Mouse (Mus musculus) MEL (cell line): Measurements from ENCODE around the gene Nup210l. TPM values are rescaled to one million over a fixed set of nuclear protein-coding genes. Genes with fewer than 3 reads are reported as not detected.

ENCODE experiments used
- DNase-seq: peaks from one replicate; pipeline ENCODE4 v3.0.0; 2011; ENCODE audit warnings: low read depth, low spot score
- H3K27ac ChIP-seq: 2 replicates; pipeline ENCODE4 v1.5.1; 2012; ENCODE audit warnings: low read depth, mild to moderate bottlenecking, control low read depth, low read length, moderate library complexity; ENCODE audit not compliant: control insufficient read depth
- H3K27me3 ChIP-seq, 2 experiments: fragments of 150-350 bp in 1 of 2; sonication (generic) in 1 of 2; 2 replicates each; pipeline ENCODE4 v1.6.1; 2012; ENCODE audit warnings: low read length in 2 of 2, mild to moderate bottlenecking in 2 of 2, improper control_type of control experiment in 1 of 2, moderate library complexity in 1 of 2; ENCODE audit not compliant: insufficient read depth in 2 of 2, control insufficient read depth in 1 of 2
- H3K36me3 ChIP-seq, 2 experiments: 2 replicates each; pipeline ENCODE4 v1.6.1; 2012 to 2014; ENCODE audit warnings: low read length in 2 of 2, improper control_type of control experiment in 1 of 2, inconsistent platforms in 1 of 2, mild to moderate bottlenecking in 1 of 2; ENCODE audit not compliant: insufficient read depth in 2 of 2, control insufficient read depth in 1 of 2
- H3K4me1 ChIP-seq, 2 experiments: fragments of 150-350 bp in 1 of 2; sonication (generic) in 1 of 2; 2 replicates each; pipeline ENCODE4 v1.6.1; 2012; ENCODE audit warnings: low read length in 2 of 2, improper control_type of control experiment in 1 of 2, mild to moderate bottlenecking in 1 of 2; ENCODE audit not compliant: insufficient read depth in 2 of 2, control insufficient read depth in 1 of 2
- H3K4me3 ChIP-seq, 2 experiments: fragments of 150-350 bp in 1 of 2; sonication (generic) in 1 of 2; 2 replicates each; pipeline ENCODE4 v1.5.1; 2012; ENCODE audit warnings: low read depth in 2 of 2, low read length in 2 of 2, mild to moderate bottlenecking in 2 of 2, moderate library complexity in 2 of 2, control low read depth in 1 of 2, improper control_type of control experiment in 1 of 2; ENCODE audit not compliant: control insufficient read depth in 1 of 2, insufficient read depth in 1 of 2
- H3K79me2 ChIP-seq: 2 replicates; pipeline ENCODE4 v1.6.1; 2012; ENCODE audit warnings: mild to moderate bottlenecking, low read length, moderate library complexity; ENCODE audit not compliant: control insufficient read depth, poor library complexity, insufficient read depth
- H3K9ac ChIP-seq: 2 replicates; pipeline ENCODE4 v1.6.1; 2012; ENCODE audit warnings: low read depth, mild to moderate bottlenecking, control low read depth, low read length, moderate library complexity; ENCODE audit not compliant: control insufficient read depth, poor library complexity, severe bottlenecking
- H3K9me3 ChIP-seq: fragments of 150-350 bp; sonication (generic); replicated peaks from 2 replicates; pipeline ENCODE4 v1.6.1; 2012; ENCODE audit warnings: mild to moderate bottlenecking, low read length, improper control_type of control experiment, moderate library complexity; ENCODE audit not compliant: insufficient read depth
- CHD2 ChIP-seq: IDR thresholded peaks from 2 replicates; pipeline ENCODE4 v1.6.1; 2011; ENCODE audit warnings: low read length, improper control_type of control experiment
- CTCF ChIP-seq, 3 experiments: IDR thresholded peaks in 2 of 3; conservative IDR thresholded peaks in 1 of 3; 2 replicates each; pipeline ENCODE4 v1.5.1; 2011 to 2012; ENCODE audit warnings: low read length in 3 of 3, low read depth in 2 of 3, mild to moderate bottlenecking in 2 of 3, improper control_type of control experiment in 1 of 3, inconsistent platforms in 1 of 3, mixed read lengths in 1 of 3, moderate library complexity in 1 of 3; ENCODE audit not compliant: control insufficient read depth in 1 of 3, insufficient read depth in 1 of 3, poor library complexity in 1 of 3, severe bottlenecking in 1 of 3
- ELF1 ChIP-seq: IDR thresholded peaks from 2 replicates; pipeline ENCODE4 v1.6.1; 2014; ENCODE audit warnings: low read depth, mild to moderate bottlenecking, inconsistent platforms, low read length, improper control_type of control experiment, moderate library complexity
- EP300 ChIP-seq, 2 experiments: IDR thresholded peaks; 2 replicates each; pipeline ENCODE4 v1.6.1; 2011; ENCODE audit warnings: improper control_type of control experiment in 2 of 2, low read length in 2 of 2, low read depth in 1 of 2, mild to moderate bottlenecking in 1 of 2
- GATA1 ChIP-seq: IDR thresholded peaks from 2 replicates; pipeline ENCODE4 v1.6.1; 2011; ENCODE audit warnings: low read depth, low read length, improper control_type of control experiment
- JUND ChIP-seq: IDR thresholded peaks from 2 replicates; pipeline ENCODE4 v1.6.1; 2011; ENCODE audit warnings: low read depth, mild to moderate bottlenecking, improper control_type of control experiment, low read length
- KAT2A ChIP-seq: conservative IDR thresholded peaks from 2 replicates; pipeline ENCODE4 v1.6.1; 2012; ENCODE audit warnings: low read depth, low read length, improper control_type of control experiment, inconsistent platforms
- MAX ChIP-seq: IDR thresholded peaks from 2 replicates; pipeline ENCODE4 v1.6.1; 2011; ENCODE audit warnings: low read length, improper control_type of control experiment
- MAZ ChIP-seq: IDR thresholded peaks from 2 replicates; pipeline ENCODE4 v1.6.1; 2012; ENCODE audit warnings: low read depth, mild to moderate bottlenecking, inconsistent platforms, low read length, improper control_type of control experiment
- MEF2A ChIP-seq: IDR thresholded peaks from 2 replicates; pipeline ENCODE4 v1.6.1; 2014; ENCODE audit warnings: low read depth, mild to moderate bottlenecking, inconsistent platforms, low read length, improper control_type of control experiment; ENCODE audit not compliant: poor library complexity, insufficient replicate concordance, severe bottlenecking; ENCODE audit errors: extremely low read depth
- MYB ChIP-seq: IDR thresholded peaks from 2 replicates; pipeline ENCODE4 v1.6.1; 2011; ENCODE audit warnings: mild to moderate bottlenecking, low read depth, low read length, improper control_type of control experiment
- MYC ChIP-seq: IDR thresholded peaks from 2 replicates; pipeline ENCODE4 v1.6.1; 2011; ENCODE audit warnings: low read depth, mild to moderate bottlenecking, low read length, improper control_type of control experiment, moderate library complexity
- NELFE ChIP-seq: IDR thresholded peaks from 2 replicates; pipeline ENCODE4 v1.6.1; 2011; ENCODE audit warnings: low read depth, low read length, improper control_type of control experiment
- POLR2A ChIP-seq, 2 experiments: IDR thresholded peaks; 2 replicates each; pipeline ENCODE4 v1.6.1; 2011 to 2012; ENCODE audit warnings: low read length in 2 of 2, mild to moderate bottlenecking in 2 of 2, control low read depth in 1 of 2, improper control_type of control experiment in 1 of 2, low read depth in 1 of 2, moderate library complexity in 1 of 2; ENCODE audit not compliant: control insufficient read depth in 1 of 2, insufficient read depth in 1 of 2, poor library complexity in 1 of 2
- POLR2AphosphoS5 ChIP-seq: IDR thresholded peaks from 2 replicates; pipeline ENCODE4 v1.6.1; 2012; ENCODE audit warnings: low read depth, borderline replicate concordance, mild to moderate bottlenecking, inconsistent platforms, low read length, moderate library complexity, mixed read lengths
- RAD21 ChIP-seq: IDR thresholded peaks from 2 replicates; pipeline ENCODE4 v1.6.1; 2011; ENCODE audit warnings: mild to moderate bottlenecking, low read depth, low read length, improper control_type of control experiment
- SMC3 ChIP-seq: IDR thresholded peaks from 2 replicates; pipeline ENCODE4 v1.6.1; 2011; ENCODE audit warnings: low read depth, low read length, improper control_type of control experiment
- UBTF ChIP-seq: IDR thresholded peaks from 2 replicates; pipeline ENCODE4 v1.6.1; 2012; ENCODE audit warnings: low read depth, mild to moderate bottlenecking, inconsistent platforms, low read length, improper control_type of control experiment, moderate library complexity, borderline replicate concordance; ENCODE audit not compliant: insufficient read depth
- USF2 ChIP-seq, 2 experiments: IDR thresholded peaks; 2 replicates each; pipeline ENCODE4 v1.6.1; 2011 to 2012; ENCODE audit warnings: improper control_type of control experiment in 2 of 2, low read length in 2 of 2, borderline replicate concordance in 1 of 2, inconsistent platforms in 1 of 2, low read depth in 1 of 2, mild to moderate bottlenecking in 1 of 2; ENCODE audit not compliant: insufficient read depth in 1 of 2
- ZC3H11A ChIP-seq: IDR thresholded peaks from 2 replicates; pipeline ENCODE4 v1.6.1; 2012; ENCODE audit warnings: low read depth, mild to moderate bottlenecking, inconsistent platforms, low read length, improper control_type of control experiment
- ZKSCAN1 ChIP-seq: IDR thresholded peaks from 2 replicates; pipeline ENCODE4 v1.6.1; 2012; ENCODE audit warnings: low read depth, mild to moderate bottlenecking, inconsistent platforms, low read length, improper control_type of control experiment, moderate library complexity
- ZMIZ1 ChIP-seq: IDR thresholded peaks from 2 replicates; pipeline ENCODE4 v1.6.1; 2012; ENCODE audit warnings: low read depth, mild to moderate bottlenecking, inconsistent platforms, low read length, improper control_type of control experiment, moderate library complexity
- ZNF384 ChIP-seq: IDR thresholded peaks from 2 replicates; pipeline ENCODE4 v1.6.1; 2012; ENCODE audit warnings: low read depth, mild to moderate bottlenecking, inconsistent platforms, low read length, improper control_type of control experiment
- polyA plus RNA-seq, 2 experiments: library from polyadenylated mRNA; stranded (reverse) in 1 of 2; unstranded in 1 of 2; fragments of >175 nt in 1 of 2; fragments of >200 nt in 1 of 2; gene quantifications; 2 replicates each; pipeline versions ENCODE4 v1.2.1 to v1.2.4; 2012; ENCODE audit warnings: low replicate concordance in 2 of 2, low read depth in 1 of 2; ENCODE audit not compliant: insufficient read length in 2 of 2, insufficient read depth in 1 of 2, missing spikeins in 1 of 2
- total RNA-seq: library from RNA; depleted of rRNA; stranded (reverse); fragments of 300-350 nt; gene quantifications from 2 replicates; pipeline ENCODE4 v1.2.3, GENCODE M21; 2012

Gene Nup210l
- total and polyA plus RNA-seq, 3 experiments: 0.54 to 0.65 TPM; not detected in 1

DNA sequence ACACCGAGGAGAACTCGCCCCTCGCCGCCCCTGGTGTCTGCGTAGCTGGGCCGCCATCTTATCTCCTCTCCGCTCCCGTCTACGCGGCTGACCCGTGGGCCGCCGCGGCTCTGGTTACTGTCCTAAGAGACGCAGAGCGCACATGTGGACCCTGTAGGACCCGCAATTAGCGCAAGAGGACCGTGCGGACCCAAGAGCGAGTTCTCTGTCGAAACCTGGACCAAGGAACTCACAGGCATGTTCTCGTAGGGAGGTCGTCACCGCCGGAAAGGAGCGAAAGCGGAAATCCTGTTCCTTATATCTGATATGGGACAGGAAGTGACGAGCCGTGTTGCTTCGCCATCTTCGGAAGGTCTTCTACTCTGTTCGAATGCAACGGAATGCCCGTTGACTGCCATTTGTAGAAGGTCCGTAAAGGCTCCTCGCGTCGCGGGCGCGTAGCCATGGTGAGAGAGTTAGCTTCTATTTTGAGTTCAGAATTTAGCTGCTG, 109.5 kb downstream of the Nup210l start, which contains the start of the genes Rps27 and Rab13 (continued):
- TF ChIP-seq MYB (peak; percentile 81; the same call in 1 of the 2 replicates), JUND (no peak), ZMIZ1 (peak; percentile 97), NELFE (peak; percentile 100), GATA1 (peak; percentile 83), ZKSCAN1 (no peak), POLR2AphosphoS5 (peak; percentile 99), KAT2A (peak; percentile 91), CHD2 (no peak), SMC3 (no peak), USF2 (IDR thresholded peaks at IDR 0.05; ENCODE audit: borderline replicate concordance in 1 of 2, insufficient read depth in 1 of 2, low read depth in 1 of 2, low read length in 2 of 2) (no peak), RAD21 (no peak), MAZ (no peak), CTCF (IDR thresholded peaks at IDR 0.05 in 2 of 3, conservative IDR thresholded peaks at IDR 0.05 in 1 of 3; ENCODE audit: control insufficient read depth in 1 of 3, insufficient read depth in 1 of 3, low read depth in 2 of 3, low read length in 3 of 3, poor library complexity in 1 of 3, severe bottlenecking in 1 of 3) (no peak), MYC (peak; percentile 93), UBTF (no peak), MEF2A (no peak), ELF1 (peak; percentile 98), ZC3H11A (no peak), POLR2A (IDR thresholded peaks at IDR 0.05; ENCODE audit: control insufficient read depth in 1 of 2, insufficient read depth in 1 of 2, low read depth in 1 of 2, low read length in 2 of 2, poor library complexity in 1 of 2) (peak; percentile 99 to 100)

DNA sequence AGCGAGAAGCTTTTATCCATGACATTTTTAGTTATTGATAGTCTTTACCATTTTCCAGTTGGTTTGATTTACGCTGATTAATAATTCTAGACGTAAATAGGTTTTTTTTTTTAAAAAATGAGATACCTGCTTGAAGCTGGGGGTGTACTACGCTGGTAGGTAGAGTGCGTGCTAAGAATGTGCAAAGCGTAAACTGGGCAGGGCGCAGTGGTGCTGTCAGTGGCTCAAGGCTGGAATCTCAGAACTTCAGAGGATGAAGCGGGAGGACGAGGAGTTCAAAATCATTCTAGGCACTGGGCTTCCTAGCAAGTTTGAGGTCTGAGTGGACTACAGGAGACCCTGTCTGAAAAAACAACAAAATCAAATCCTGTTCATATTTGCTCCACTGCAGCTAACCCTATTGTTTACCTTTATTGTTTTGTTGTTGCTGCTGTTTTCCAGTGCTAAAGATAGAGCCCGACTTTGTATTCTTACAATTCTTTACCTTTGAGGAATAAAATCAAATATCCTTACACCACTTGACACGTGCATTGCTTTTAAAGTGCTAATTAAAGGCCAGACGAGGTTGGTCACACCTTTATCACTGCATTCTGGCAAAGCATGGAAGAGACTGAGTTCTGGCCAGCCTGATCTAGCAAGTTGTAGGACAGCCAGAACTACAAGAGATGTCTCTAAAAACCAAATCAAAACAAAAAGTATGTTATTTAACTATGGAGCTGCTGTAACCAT, 110.2 kb downstream of the Nup210l start:
- peaks cover 20% of the 10 kb centered on the region for H3K79me2 ChIP-seq
- peak overlapping the region; percentile 65 to 94 for H3K4me3 ChIP-seq
- H3K9me3 ChIP-seq: no peaks in the 10 kb centered on the region
- peak overlapping the region; percentile 76 for H3K9ac ChIP-seq
- peak; percentile 48; the same call in 1 of the 2 replicates for TF ChIP-seq ZNF384
- no peak for TF ChIP-seq EP300 (IDR thresholded peaks at IDR 0.05; ENCODE audit: low read depth in 1 of 2, low read length in 2 of 2)
- peak; percentile 64; the same call in 1 of the 2 replicates for TF ChIP-seq MAX
- TF ChIP-seq, all 39 proteins: peak for 2
- no peak for DNase-seq
- Histone ChIP-seq H3K36me3 (peaks cover 18 to 27% of the 10 kb centered on the region in 2 experiments), H3K4me1 (peaks cover 7 to 16% of the 10 kb centered on the region in 2 experiments; a peak in 3 of 4 replicates), H3K27me3 (no peaks in the 10 kb centered on the region), H3K27ac (peak overlapping the region; percentile 78)
